Mouse (Mus musculus) mature B cell (primary cell): Measurements from ENCODE around the gene Tex44.

Experiments used
- in situ Hi-C: fragments of 300-500 bp; cut with MboI; formaldehyde crosslinking; loops from 2 replicates; pipeline ENCODE4 v1.14.3; 2019

Gene Tex44

DNA sequence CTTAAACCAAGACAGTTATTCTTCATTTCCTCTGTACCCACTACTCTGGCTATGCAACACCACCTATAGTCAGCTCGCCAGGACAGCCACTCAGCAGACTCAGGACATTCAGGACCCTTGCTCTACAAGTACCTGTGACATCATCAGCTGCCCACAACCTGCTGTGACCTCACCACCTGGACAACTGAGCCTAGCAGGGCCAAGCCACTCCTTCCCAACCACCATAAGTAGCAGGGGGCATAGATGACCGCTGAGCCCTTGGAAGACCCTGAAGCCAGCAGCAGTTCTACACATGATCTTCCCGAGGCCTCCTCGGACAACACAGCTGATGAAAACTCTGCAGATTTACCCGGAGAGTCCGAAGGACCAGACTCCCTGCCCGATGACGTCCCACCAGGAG lies at the start of gene Tex44, which contains the start of gene Nmur1:
Tex44 (plus strand) TSS at position 202 of the 400 bp plus-strand sequence.
Nmur1 (minus strand) TSS at position 101 of the 400 bp plus-strand sequence.
- in situ Hi-C loops, result no loop called here

- in situ Hi-C loops, result loop anchor here (25.0 kb wide), 1 partner anchor 661 kb away; no protein-coding TSS in a partner anchor
Observed at GRCm38 (mm10) chr1:86376354-86376753, 49.8 kb upstream of the Tex44 start.

- in situ Hi-C loops, result loop anchor here (25.0 kb wide), 1 partner anchor 659 kb away; no protein-coding TSS in a partner anchor
Observed at GRCm38 (mm10) chr1:86378662-86379061, 47.5 kb upstream of the Tex44 start.

GRCm38 (mm10) chr1:86379161-86379569 lies 47.0 kb upstream of the Tex44 start:
- in situ Hi-C loops, result loop anchor here (25.0 kb wide), 1 partner anchor 658 kb away; no protein-coding TSS in a partner anchor

DNA sequence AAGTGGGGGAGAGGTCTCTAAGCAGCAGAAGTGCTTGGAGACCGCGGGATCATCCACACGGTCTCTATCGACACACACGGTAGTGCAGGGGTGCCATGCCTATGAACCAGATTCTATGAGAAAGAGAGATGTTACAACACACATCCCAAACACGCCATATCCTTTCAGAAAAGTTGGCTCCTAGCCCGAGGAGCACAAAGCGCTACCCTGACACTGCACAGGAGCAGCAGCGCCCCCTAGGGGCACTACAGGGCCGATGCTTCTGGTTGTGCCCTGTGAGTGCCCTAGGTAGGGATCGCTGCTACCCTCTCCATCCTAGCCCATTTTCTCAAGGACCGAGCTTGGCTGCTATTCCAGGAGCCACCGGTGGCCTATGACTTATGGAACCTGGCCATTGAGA lies 45.1 kb upstream of the Tex44 start:
- in situ Hi-C loops, result loop anchor here (25.0 kb wide), 1 partner anchor 656 kb away; no protein-coding TSS in a partner anchor

DNA sequence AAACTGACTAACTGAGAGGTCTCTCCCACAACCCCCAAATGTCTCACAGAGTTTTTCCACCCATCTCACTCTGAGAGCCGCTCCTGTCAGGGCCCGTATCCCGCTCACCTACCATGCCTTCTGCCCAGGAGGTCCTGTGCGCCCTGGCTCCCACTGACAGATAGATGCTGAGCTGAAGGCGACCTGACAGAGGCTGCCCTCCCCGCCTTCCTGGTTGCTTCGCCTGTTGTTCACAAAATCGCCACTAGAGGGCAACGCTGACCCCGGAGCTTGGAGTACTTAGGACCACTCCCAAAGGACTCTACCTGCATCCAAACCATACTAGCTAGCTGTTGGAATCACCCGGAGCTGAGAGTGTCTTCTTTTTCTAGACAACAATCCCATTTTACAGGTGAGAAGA lies 36.9 kb upstream of the Tex44 start:
- in situ Hi-C loops, result loop anchor here (25.0 kb wide), 1 partner anchor 648 kb away; no protein-coding TSS in a partner anchor

DNA sequence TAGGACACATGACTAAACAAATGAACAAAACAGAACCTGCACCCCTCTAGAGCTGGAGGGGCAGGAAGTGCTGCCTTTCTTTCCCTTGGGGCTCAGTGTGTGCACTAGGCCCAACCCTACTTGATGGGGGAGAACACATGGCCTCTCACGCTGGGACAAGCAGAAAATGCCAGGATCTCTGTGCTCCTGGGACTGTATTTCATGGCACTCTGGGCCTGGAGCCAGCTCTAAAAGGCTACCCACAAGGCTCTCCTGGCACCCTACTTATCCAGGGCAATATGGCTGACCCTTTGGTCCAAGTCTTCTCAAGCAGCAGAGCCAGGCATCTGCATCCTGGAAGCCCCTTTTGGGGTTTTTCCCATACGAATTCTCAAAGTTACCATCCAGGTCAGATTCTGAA lies 34.7 kb upstream of the Tex44 start:
- in situ Hi-C loops, result loop anchor here (25.0 kb wide), 1 partner anchor 646 kb away; no protein-coding TSS in a partner anchor

DNA sequence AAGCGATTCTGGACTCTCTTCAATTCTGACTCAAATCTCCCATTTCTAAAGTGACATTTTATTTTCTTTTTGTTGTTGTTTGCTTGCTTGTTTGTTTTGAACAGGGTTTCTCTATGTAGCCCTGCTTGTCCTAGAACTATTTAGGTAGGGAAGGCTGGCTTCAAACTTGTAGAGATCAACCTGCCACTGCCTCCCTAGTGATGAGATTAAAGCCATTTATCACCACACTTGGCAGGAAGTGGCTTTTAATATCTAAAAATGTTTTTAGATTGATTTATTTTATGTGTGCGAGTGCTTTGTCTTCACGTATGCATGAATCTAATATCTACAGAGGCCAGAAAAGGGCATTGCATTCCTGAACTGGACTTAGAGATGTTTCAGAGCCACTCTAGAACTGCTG lies 32.9 kb upstream of the Tex44 start:
- in situ Hi-C loops, result loop anchor here (25.0 kb wide), 1 partner anchor 644 kb away; no protein-coding TSS in a partner anchor

- in situ Hi-C loops, result loop anchor here (25.0 kb wide), 1 partner anchor 643 kb away; no protein-coding TSS in a partner anchor
Observed at GRCm38 (mm10) chr1:86394246-86394645, 31.9 kb upstream of the Tex44 start.

GRCm38 (mm10) chr1:86395897-86396296 lies 30.2 kb upstream of the Tex44 start:
- in situ Hi-C loops, result loop anchor here (25.0 kb wide), 1 partner anchor 641 kb away; no protein-coding TSS in a partner anchor

DNA sequence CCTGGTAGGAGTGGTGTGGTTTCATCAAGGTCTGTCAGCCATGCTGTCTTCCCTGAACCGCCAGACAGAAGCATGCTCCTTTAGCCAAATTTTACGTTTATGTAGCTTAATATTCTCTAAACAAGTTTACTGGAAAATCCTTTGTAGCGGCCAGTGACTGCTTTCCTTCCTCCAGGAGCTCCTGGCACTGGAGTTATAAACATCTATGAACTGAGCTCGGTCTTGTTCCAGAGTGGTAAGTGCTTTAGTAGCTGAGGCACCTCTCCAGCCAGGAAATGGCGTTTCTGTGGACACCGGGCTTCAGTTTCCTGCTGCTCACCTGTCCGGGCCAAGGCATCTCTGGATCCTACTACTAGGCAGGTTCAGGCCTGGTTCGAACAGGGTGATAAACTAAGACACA lies 28.5 kb upstream of the Tex44 start:
- in situ Hi-C loops, result loop anchor here (25.0 kb wide), 1 partner anchor 640 kb away; no protein-coding TSS in a partner anchor

DNA sequence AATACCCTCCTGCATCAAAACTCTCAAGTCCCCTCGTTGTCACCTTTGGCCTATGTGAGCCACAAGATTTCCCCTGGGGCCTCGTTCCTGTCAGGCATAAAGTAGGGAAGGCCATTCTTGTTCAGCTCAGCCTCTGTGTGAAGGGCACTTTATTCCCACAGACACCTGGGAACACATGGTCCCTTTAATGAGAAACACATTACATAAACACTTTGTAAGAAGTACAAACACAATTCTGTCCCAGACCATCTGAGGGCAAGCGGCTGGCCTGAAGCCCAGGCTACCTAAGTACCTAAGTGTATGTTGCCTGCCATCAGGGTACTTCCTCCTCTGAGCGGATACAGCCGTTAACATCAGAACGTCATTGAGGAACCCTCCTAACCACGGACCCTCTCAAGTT lies 27.9 kb upstream of the Tex44 start:
- in situ Hi-C loops, result loop anchor here (25.0 kb wide), 1 partner anchor 639 kb away; no protein-coding TSS in a partner anchor

GRCm38 (mm10) chr1:86399322-86399721 lies 26.8 kb upstream of the Tex44 start:
- in situ Hi-C loops, result loop anchor here (25.0 kb wide), 1 partner anchor 638 kb away; no protein-coding TSS in a partner anchor

DNA sequence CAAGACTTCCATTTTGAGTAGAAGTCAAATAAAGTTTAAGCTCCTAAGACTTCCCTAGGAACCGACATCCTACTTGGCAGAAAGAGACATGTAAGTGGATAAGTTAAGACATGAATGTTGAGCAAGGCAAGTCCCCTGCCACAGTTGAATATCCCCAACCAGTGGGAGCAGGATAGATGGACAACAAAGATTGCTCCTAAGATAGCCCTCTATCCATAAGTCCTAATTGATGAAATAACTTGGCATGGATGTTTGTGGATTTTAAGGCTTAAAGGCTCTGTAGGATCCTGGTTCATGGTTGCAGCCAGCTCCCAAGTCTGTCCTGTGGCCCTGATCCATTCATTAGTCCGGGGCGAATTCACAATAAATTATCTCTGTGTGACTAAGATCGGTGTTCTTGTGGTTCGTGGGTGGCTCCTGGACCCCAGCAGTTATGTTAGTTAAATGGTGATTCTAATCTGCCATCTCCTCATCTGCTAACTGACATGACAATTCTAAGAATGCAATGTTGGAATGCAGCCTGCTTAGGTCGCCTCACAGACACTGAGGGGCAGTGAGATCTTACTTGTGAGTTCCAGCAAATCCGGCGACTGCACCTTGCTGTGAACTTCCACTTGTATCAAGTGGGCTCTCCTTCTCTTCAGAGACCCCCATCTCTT lies 25.9 kb upstream of the Tex44 start:
- in situ Hi-C loops, result no loop called here

- in situ Hi-C loops, result no loop called here
Observed at GRCm38 (mm10) chr1:86404834-86405233, 21.3 kb upstream of the Tex44 start.

DNA sequence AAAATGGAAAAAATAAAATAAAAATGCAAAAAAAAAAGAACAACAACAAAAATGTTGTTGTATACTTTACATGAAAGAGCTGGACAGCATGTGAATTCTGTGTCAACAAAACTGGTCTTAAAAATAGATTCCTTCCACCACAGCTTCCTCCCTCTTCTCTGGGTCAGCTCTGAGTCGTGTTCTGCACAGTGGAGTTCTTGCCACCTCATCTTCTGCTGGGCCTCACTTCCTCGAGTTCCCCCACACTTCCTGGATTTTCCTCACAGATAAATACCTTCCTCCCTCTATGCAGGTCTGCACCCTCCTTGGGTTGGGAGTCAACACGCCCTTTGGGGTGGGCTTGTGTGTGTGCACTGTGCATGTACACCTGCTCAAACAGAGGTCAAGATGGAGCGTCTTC lies 19.8 kb upstream of the Tex44 start:
- in situ Hi-C loops, result no loop called here

DNA sequence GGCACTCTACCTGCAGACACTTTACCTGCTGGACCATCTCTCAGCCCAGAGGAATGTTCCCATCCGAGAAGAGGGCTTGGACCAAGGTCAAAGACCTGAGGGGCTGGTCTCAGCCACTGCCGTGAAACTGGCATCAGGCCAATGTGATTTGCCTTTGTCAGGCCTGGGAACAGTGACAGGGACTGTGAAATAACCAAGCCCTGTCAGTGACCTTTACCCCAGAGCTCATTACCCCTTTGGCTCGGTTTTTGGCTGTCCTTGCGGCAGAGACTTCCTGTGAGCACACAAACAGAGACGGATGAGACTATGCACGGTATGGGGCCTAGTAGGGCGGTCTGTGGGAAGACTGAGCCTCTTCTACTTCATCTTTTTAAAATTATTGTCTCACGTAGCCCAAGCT lies 19.2 kb upstream of the Tex44 start:
- in situ Hi-C loops, result no loop called here

DNA sequence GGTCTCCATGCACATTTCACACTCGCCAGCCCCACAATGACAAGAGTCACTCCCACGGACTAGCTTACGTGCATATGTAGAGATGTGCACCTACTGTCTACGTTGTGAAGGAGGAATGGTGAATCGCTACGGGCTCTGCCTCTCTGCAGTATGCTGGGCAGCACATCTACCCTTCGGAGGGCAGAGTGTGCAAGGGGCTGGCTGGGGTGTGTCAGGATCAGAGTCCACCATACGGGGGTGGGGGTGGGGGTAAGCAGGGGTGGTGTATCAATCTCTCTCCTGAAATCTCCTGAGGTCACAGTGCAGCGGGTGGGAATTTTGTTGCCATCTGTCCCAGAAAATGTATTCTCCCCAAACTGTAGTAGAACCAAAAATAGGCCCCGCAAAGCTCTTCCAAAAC lies 17.6 kb upstream of the Tex44 start:
- in situ Hi-C loops, result no loop called here

GRCm38 (mm10) chr1:86409476-86409875 lies 16.7 kb upstream of the Tex44 start:
- in situ Hi-C loops, result no loop called here

DNA sequence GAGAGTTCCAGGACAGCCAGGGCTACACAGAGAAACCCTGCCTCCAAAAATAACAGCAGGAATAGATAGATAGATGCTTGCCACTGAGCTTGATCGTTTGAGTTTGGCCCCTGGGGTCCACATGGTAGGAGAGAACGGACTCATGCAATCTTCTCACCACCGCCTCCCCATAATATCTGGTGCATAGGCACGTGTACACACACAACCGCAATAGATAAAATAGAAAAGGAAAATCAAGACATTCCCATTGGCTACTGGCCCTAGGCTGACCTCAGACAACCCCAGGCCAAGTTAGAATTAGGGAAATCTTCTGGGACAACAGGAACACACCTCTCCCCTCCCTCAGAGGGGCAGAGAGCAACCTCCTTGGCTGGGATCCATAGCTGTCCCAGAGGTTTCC lies 11.4 kb upstream of the Tex44 start:
- in situ Hi-C loops, result no loop called here

DNA sequence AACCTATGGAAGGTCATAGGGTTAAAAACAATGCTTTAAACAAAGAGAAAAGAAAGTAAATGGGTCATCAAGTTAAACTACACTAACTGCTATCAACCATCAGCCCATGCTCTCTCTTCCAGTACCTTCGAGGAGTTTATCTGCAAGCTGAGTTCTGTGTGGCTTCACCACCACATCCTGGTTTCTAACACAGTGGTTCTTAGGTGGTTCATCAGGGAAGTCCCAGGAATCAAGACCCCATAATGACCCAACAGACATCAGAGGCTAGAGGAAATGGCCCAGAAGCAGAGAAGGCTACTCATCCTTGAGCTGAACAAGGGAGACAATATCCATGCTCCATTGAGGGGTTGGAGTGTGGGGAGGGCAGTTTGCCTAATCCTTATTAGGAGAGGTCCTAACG lies 11.0 kb upstream of the Tex44 start:
- in situ Hi-C loops, result no loop called here

GRCm38 (mm10) chr1:86415612-86416184 lies 10.4 kb upstream of the Tex44 start:
- in situ Hi-C loops, result no loop called here

- in situ Hi-C loops, result no loop called here
Observed at GRCm38 (mm10) chr1:86416321-86416720, 9.8 kb upstream of the Tex44 start.
